Mouse (Mus musculus): ENCODE data around the gene Oprm1. TPM values are rescaled to one million over a fixed set of nuclear protein-coding genes. Genes with fewer than 3 reads are reported as not detected.

Oprm1 gene
- total RNA-seq, 2 experiments from 2014 or later, result not detected

- intact Hi-C loops (cut with DNase I), result no loop called here
- DNase-seq, result no peak
These were observed 262.2 kb downstream of the Oprm1 start for GRCm38 (mm10) chr10:7020551-7020950.

GRCm38 (mm10) chr10:7025028-7025427 lies 266.7 kb downstream of the Oprm1 start:
- DNase-seq, result no peak
- intact Hi-C loops (cut with DNase I), result no loop called here

- intact Hi-C loops (cut with DNase I), result no loop called here
- no peak for DNase-seq
These were observed 275.2 kb downstream of the Oprm1 start for GRCm38 (mm10) chr10:7033459-7033858.

GRCm38 (mm10) chr10:7035547-7035946 lies 277.2 kb downstream of the Oprm1 start:
- intact Hi-C loops (cut with DNase I), result no loop called here
- no peak for DNase-seq

- intact Hi-C loops (cut with DNase I), result no loop called here
- DNase-seq, result no peak
These were observed 278.9 kb downstream of the Oprm1 start for GRCm38 (mm10) chr10:7037194-7037593.

- intact Hi-C loops (cut with DNase I), result no loop called here
- DNase-seq, result no peak
These were observed 282.7 kb downstream of the Oprm1 start for GRCm38 (mm10) chr10:7041032-7041431.

GRCm38 (mm10) chr10:7043896-7044295 lies 285.6 kb downstream of the Oprm1 start:
- intact Hi-C loops (cut with DNase I), result no loop called here
- no peak for DNase-seq

GRCm38 (mm10) chr10:7047288-7047918 lies 289.1 kb downstream of the Oprm1 start:
- intact Hi-C loops (cut with DNase I), result no loop called here
- DNase-seq, result no peak

GRCm38 (mm10) chr10:7047919-7048291 lies 289.6 kb downstream of the Oprm1 start:
- intact Hi-C loops (cut with DNase I), result no loop called here
- no peak for DNase-seq

- DNase-seq, result no peak
- intact Hi-C loops (cut with DNase I), result no loop called here
These were observed 291.6 kb downstream of the Oprm1 start for GRCm38 (mm10) chr10:7049901-7050300.

- DNase-seq, result no peak
- intact Hi-C loops (cut with DNase I), result no loop called here
These were observed 294.2 kb downstream of the Oprm1 start, which contains the start of gene Ipcef1 for GRCm38 (mm10) chr10:7052315-7053017. Gene Ipcef1, minus strand, starts transcription at chr10:7052478.

- DNase-seq, result no peak
- intact Hi-C loops (cut with DNase I), result no loop called here
These were observed 296.4 kb downstream of the Oprm1 start for GRCm38 (mm10) chr10:7054560-7055205.

- intact Hi-C loops (cut with DNase I), result no loop called here
These were observed 299.2 kb downstream of the Oprm1 start for GRCm38 (mm10) chr10:7057546-7057945.

GRCm38 (mm10) chr10:7060326-7060725 lies 302.0 kb downstream of the Oprm1 start:
- intact Hi-C loops (cut with DNase I), result no loop called here
- no peak for DNase-seq

More at GRCm38 (mm10) chr10:7057546-7057945, 299.2 kb downstream of the Oprm1 start:
- no peak for DNase-seq

GRCm38 (mm10) chr10:7062993-7063392 lies 304.7 kb downstream of the Oprm1 start:
- intact Hi-C loops (cut with DNase I), result no loop called here
- no peak for DNase-seq

- no peak for DNase-seq
- intact Hi-C loops (cut with DNase I), result no loop called here
These were observed 305.6 kb downstream of the Oprm1 start for GRCm38 (mm10) chr10:7063752-7064457.

GRCm38 (mm10) chr10:7068608-7069007 lies 310.3 kb downstream of the Oprm1 start:
- DNase-seq, result peak in 1 of 2 experiments; percentile 24

GRCm38 (mm10) chr10:7069090-7069489 lies 310.8 kb downstream of the Oprm1 start:
- intact Hi-C loops (cut with DNase I), result no loop called here
- DNase-seq, result no peak

More at GRCm38 (mm10) chr10:7068608-7069007, 310.3 kb downstream of the Oprm1 start:
- intact Hi-C loops (cut with DNase I), result no loop called here

- intact Hi-C loops (cut with DNase I), result loop anchor here (10.0 kb wide), 1 partner anchor 1035 kb away; no protein-coding TSS in a partner anchor
- DNase-seq, result no peak
These were observed 312.0 kb downstream of the Oprm1 start for GRCm38 (mm10) chr10:7070100-7070835.

- intact Hi-C loops (cut with DNase I), result loop anchor here (10.0 kb wide), 1 partner anchor 1036 kb away; no protein-coding TSS in a partner anchor
- no peak for DNase-seq
These were observed 312.6 kb downstream of the Oprm1 start for GRCm38 (mm10) chr10:7070924-7071323.
